Mouse (Mus musculus) gastrocnemius, adult 8-10 months (tissue): ENCODE measurements around the gene Gm45799. TPM values are rescaled to one million over a fixed set of nuclear protein-coding genes. Genes with fewer than 3 reads are reported as not detected.
A peak's percentile ranks its signal among the peaks of the same experiment; 100 is the strongest.

Experiments
- DNase-seq, 2 experiments: peaks; one replicate each; pipeline ENCODE4 v3.0.0; 2022; ENCODE audit warnings: low spot score in 2 of 2
- total RNA-seq, 4 experiments: library from RNA; stranded (reverse); gene quantifications; 2 replicates each; pipeline ENCODE4 v1.2.4; 2022

Gene Gm45799
- total RNA-seq, result 1 to 10 TPM in 2 of 4 experiments, under 1 TPM in 2; 0.48 to 5.2 (median 2.2) TPM

- DNase-seq, result peak; percentile 93 to 96
Observed at GRCm38 (mm10) chr7:105640233-105640893, at the start of gene Gm45799, which contains the start of gene Arfip2. Gene Gm45799 (plus strand): TSS chr7:105640552. Gene Arfip2 (minus strand): TSS chr7:105640416.

GRCm38 (mm10) chr7:105602860-105603623 is 37.3 kb upstream of the Gm45799 start:
- DNase-seq, result peak; percentile 29 to 34

GRCm38 (mm10) chr7:105608467-105608866 is 31.9 kb upstream of the Gm45799 start:
- DNase-seq, result no peak

- no peak for DNase-seq
Observed at GRCm38 (mm10) chr7:105611767-105612166, 28.6 kb upstream of the Gm45799 start.

- no peak for DNase-seq
Observed at GRCm38 (mm10) chr7:105614400-105614799, 26.0 kb upstream of the Gm45799 start.

GRCm38 (mm10) chr7:105615720-105616119 is 24.6 kb upstream of the Gm45799 start:
- DNase-seq, result no peak

GRCm38 (mm10) chr7:105616561-105616960 is 23.8 kb upstream of the Gm45799 start:
- DNase-seq, result no peak

- no peak for DNase-seq
Observed at GRCm38 (mm10) chr7:105617810-105618209, 22.5 kb upstream of the Gm45799 start.

GRCm38 (mm10) chr7:105619701-105620100 is 20.7 kb upstream of the Gm45799 start:
- no peak for DNase-seq

GRCm38 (mm10) chr7:105621053-105621452 is 19.3 kb upstream of the Gm45799 start:
- no peak for DNase-seq

GRCm38 (mm10) chr7:105621646-105622292 is 18.6 kb upstream of the Gm45799 start:
- no peak for DNase-seq

- DNase-seq, result no peak
Observed at GRCm38 (mm10) chr7:105625397-105625796, 15.0 kb upstream of the Gm45799 start.

- peak; percentile 16 to 42 for DNase-seq
Observed at GRCm38 (mm10) chr7:105628633-105629032, 11.7 kb upstream of the Gm45799 start.

GRCm38 (mm10) chr7:105632551-105632972 is 7.8 kb upstream of the Gm45799 start:
- DNase-seq, result no peak

- DNase-seq, result peak; percentile 81 to 88
Observed at GRCm38 (mm10) chr7:105633127-105633800, 7.1 kb upstream of the Gm45799 start, which contains the start of gene Trim3. Gene Trim3 (minus strand): TSS chr7:105633571.

- DNase-seq, result no peak
Observed at GRCm38 (mm10) chr7:105633801-105634135, 6.6 kb upstream of the Gm45799 start.

GRCm38 (mm10) chr7:105634272-105634920 is 6.0 kb upstream of the Gm45799 start:
- DNase-seq, result no peak

GRCm38 (mm10) chr7:105635726-105636125 is 4.6 kb upstream of the Gm45799 start:
- no peak for DNase-seq

GRCm38 (mm10) chr7:105638776-105639175 is 1.6 kb upstream of the Gm45799 start:
- no peak for DNase-seq

GRCm38 (mm10) chr7:105639304-105639703 is 1.0 kb upstream of the Gm45799 start:
- DNase-seq, result no peak

GRCm38 (mm10) chr7:105639756-105640155 is 596 bp upstream of the Gm45799 start, which contains the start of gene Timm10b:
Gene Timm10b (plus strand): TSS chr7:105640056.
- no peak for DNase-seq
